Mouse (Mus musculus): ENCODE measurements at regions not wholly inside any gene's neighbourhood (a gene's known extent, or its start where the extent isn't known, plus 50 kb on each side); places are given as distances from the start of the nearest gene placed in this dataset.

GRCm38 (mm10) chr7:83238091-83238490 lies 346.6 kb upstream of the Tmc3 start:
- Histone ChIP-seq H3K9ac (replicated peaks; ENCODE audit: low read depth) (no peak overlapping the region), H3K4me2 (replicated peaks; ENCODE audit: low read depth, low read length) (no peak overlapping the region), H3K27me3 (replicated peaks; ENCODE audit: insufficient read depth, low read length) (no peaks in the 10 kb centered on the region), H3K9me3 (ENCODE audit: low read length) (no peaks in the 10 kb centered on the region), H3K4me1 (ENCODE audit: insufficient read depth, low read depth, low read length) (no peaks in the 10 kb centered on the region), H3K36me3 (ENCODE audit: insufficient read depth, low read length) (no peaks in the 10 kb centered on the region), H3K27ac (ENCODE audit: low read length) (no peak overlapping the region), H3K4me3 (ENCODE audit: low read depth, low read length) (no peak overlapping the region)
- DNase-seq (ENCODE audit: low spot score) = no peak
- ATAC-seq = no peak
- TF ChIP-seq EP300 (IDR thresholded peaks at IDR 0.05) = no peak
- TF ChIP-seq CTCF (IDR thresholded peaks at IDR 0.05) = no peak

- H3K4me3 ChIP-seq (ENCODE audit: low read depth, low read length) = no peak overlapping the region
- DNase-seq (ENCODE audit: low spot score) (peak; percentile 38), ATAC-seq (peak; percentile 65)
- H3K27me3 ChIP-seq (replicated peaks; ENCODE audit: insufficient read depth, low read length) = no peaks in the 10 kb centered on the region
- no peaks in the 10 kb centered on the region for H3K36me3 ChIP-seq (ENCODE audit: insufficient read depth, low read length)
- no peaks in the 10 kb centered on the region for H3K4me1 ChIP-seq (ENCODE audit: insufficient read depth, low read depth, low read length)
- TF ChIP-seq CTCF (IDR thresholded peaks at IDR 0.05) (no peak), EP300 (IDR thresholded peaks at IDR 0.05) (no peak)
- H3K27ac ChIP-seq (ENCODE audit: low read length) = no peak overlapping the region
- no peak overlapping the region for H3K9ac ChIP-seq (replicated peaks; ENCODE audit: low read depth)
- no peak overlapping the region for H3K4me2 ChIP-seq (replicated peaks; ENCODE audit: low read depth, low read length)
- 27% methylated on average over 3 of the region's 3 CpGs for WGBS
- no peaks in the 10 kb centered on the region for H3K9me3 ChIP-seq (ENCODE audit: low read length)
These were observed 342.5 kb upstream of the Tmc3 start for GRCm38 (mm10) chr7:83242233-83242632.

GRCm38 (mm10) chr7:83245867-83246266 lies 338.9 kb upstream of the Tmc3 start:
- WGBS = 42% methylated on average over 2 of the region's 2 CpGs
- H3K27me3 ChIP-seq (replicated peaks; ENCODE audit: insufficient read depth, low read length) = no peaks in the 10 kb centered on the region
- no peak overlapping the region for H3K27ac ChIP-seq (ENCODE audit: low read length)
- no peak overlapping the region for H3K4me2 ChIP-seq (replicated peaks; ENCODE audit: low read depth, low read length)
- H3K9me3 ChIP-seq (ENCODE audit: low read length) = no peaks in the 10 kb centered on the region
- H3K4me3 ChIP-seq (ENCODE audit: low read depth, low read length) = no peak overlapping the region
- no peak for TF ChIP-seq EP300 (IDR thresholded peaks at IDR 0.05)
- no peak for TF ChIP-seq CTCF (IDR thresholded peaks at IDR 0.05)
- H3K36me3 ChIP-seq (ENCODE audit: insufficient read depth, low read length) = no peaks in the 10 kb centered on the region
- no peaks in the 10 kb centered on the region for H3K4me1 ChIP-seq (ENCODE audit: insufficient read depth, low read depth, low read length)
- DNase-seq (ENCODE audit: low spot score) (no peak), ATAC-seq (no peak)
- H3K9ac ChIP-seq (replicated peaks; ENCODE audit: low read depth) = no peak overlapping the region

DNA sequence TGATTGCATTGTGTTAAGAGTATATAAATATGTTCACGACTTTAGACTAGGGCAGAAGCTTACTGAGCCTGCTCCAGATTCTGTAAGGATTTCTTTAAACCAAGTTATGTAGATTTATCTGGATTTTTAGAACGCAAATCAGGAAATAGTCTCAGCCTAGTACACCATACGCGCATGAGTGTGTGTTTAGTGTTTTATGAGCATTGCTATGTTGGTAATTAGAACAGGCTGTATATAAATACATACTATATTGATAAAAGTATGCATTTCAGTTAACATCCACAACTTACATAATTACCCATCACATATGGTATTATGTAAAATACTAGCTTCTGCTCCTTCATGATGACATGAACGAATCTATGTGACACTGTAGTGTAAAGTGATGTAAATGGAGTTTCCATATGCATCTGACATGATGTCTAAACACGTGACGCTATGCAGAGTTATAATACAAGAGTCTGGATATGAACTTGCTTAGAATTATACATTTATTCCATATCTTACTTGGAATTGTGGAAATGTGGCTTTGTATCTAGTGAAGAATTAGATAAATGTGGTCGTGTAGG lies 332.6 kb upstream of the Tmc3 start:
- Histone ChIP-seq H3K4me3 (ENCODE audit: low read depth, low read length) (no peak overlapping the region), H3K9me3 (ENCODE audit: low read length) (no peaks in the 10 kb centered on the region), H3K9ac (replicated peaks; ENCODE audit: low read depth) (no peak overlapping the region), H3K27me3 (replicated peaks; ENCODE audit: insufficient read depth, low read length) (no peaks in the 10 kb centered on the region), H3K4me2 (replicated peaks; ENCODE audit: low read depth, low read length) (no peak overlapping the region), H3K27ac (ENCODE audit: low read length) (no peak overlapping the region), H3K36me3 (ENCODE audit: insufficient read depth, low read length) (no peaks in the 10 kb centered on the region), H3K4me1 (ENCODE audit: insufficient read depth, low read depth, low read length) (no peaks in the 10 kb centered on the region)
- DNase-seq (ENCODE audit: low spot score) = no peak
- no peak for TF ChIP-seq CTCF (IDR thresholded peaks at IDR 0.05)
- no peak for TF ChIP-seq EP300 (IDR thresholded peaks at IDR 0.05)
- WGBS = 81% methylated on average over 8 of the region's 8 CpGs
- no peak for ATAC-seq

GRCm38 (mm10) chr7:83253001-83253400 lies 331.7 kb upstream of the Tmc3 start:
- H3K4me2 ChIP-seq (replicated peaks; ENCODE audit: low read depth, low read length) = no peak overlapping the region
- ATAC-seq (peak; percentile 32; the same call in 1 of the 2 replicates), DNase-seq (ENCODE audit: low spot score) (peak; percentile 29)
- H3K4me1 ChIP-seq (ENCODE audit: insufficient read depth, low read depth, low read length) = no peaks in the 10 kb centered on the region
- H3K9ac ChIP-seq (replicated peaks; ENCODE audit: low read depth) = no peak overlapping the region
- no peaks in the 10 kb centered on the region for H3K9me3 ChIP-seq (ENCODE audit: low read length)
- WGBS = 58% methylated on average over 9 of the region's 9 CpGs
- H3K27ac ChIP-seq (ENCODE audit: low read length) = no peak overlapping the region
- no peaks in the 10 kb centered on the region for H3K36me3 ChIP-seq (ENCODE audit: insufficient read depth, low read length)
- H3K27me3 ChIP-seq (replicated peaks; ENCODE audit: insufficient read depth, low read length) = no peaks in the 10 kb centered on the region
- TF ChIP-seq EP300 (IDR thresholded peaks at IDR 0.05) (no peak), CTCF (IDR thresholded peaks at IDR 0.05) (no peak)
- no peak overlapping the region for H3K4me3 ChIP-seq (ENCODE audit: low read depth, low read length)

DNA sequence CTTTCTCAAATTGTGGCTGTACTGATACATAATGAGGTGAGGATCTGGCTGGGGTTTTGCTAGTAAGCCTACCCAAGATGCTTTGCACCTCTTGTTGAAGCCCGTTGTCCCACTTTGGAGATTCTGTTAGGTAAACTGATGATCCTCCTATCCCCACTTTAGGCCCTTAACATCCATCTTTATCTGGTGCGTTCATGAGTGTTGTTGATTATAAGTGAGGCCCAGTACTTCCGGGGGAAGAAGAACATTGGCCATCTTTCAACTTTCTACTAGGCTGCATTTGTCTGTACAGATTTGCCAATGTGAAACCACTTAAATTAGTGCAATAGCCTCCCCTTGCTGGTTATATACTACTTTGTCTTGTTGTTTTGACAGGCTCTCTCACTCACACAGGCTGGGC lies 331.3 kb upstream of the Tmc3 start:
- no peaks in the 10 kb centered on the region for H3K36me3 ChIP-seq (ENCODE audit: insufficient read depth, low read length)
- TF ChIP-seq CTCF (IDR thresholded peaks at IDR 0.05) (no peak), EP300 (IDR thresholded peaks at IDR 0.05) (no peak)
- no peak overlapping the region for H3K4me2 ChIP-seq (replicated peaks; ENCODE audit: low read depth, low read length)
- DNase-seq (ENCODE audit: low spot score) = peak; percentile 20
- no peak overlapping the region for H3K9ac ChIP-seq (replicated peaks; ENCODE audit: low read depth)
- H3K27me3 ChIP-seq (replicated peaks; ENCODE audit: insufficient read depth, low read length) = no peaks in the 10 kb centered on the region
- H3K4me3 ChIP-seq (ENCODE audit: low read depth, low read length) = no peak overlapping the region
- H3K27ac ChIP-seq (ENCODE audit: low read length) = no peak overlapping the region
- H3K4me1 ChIP-seq (ENCODE audit: insufficient read depth, low read depth, low read length) = no peaks in the 10 kb centered on the region
- no peak for ATAC-seq
- WGBS = 41% methylated on average over 3 of the region's 3 CpGs
- H3K9me3 ChIP-seq (ENCODE audit: low read length) = no peaks in the 10 kb centered on the region

GRCm38 (mm10) chr7:83254411-83254810 lies 330.3 kb upstream of the Tmc3 start:
- no peak for DNase-seq (ENCODE audit: low spot score)
- H3K4me1 ChIP-seq (ENCODE audit: insufficient read depth, low read depth, low read length) = no peaks in the 10 kb centered on the region
- H3K36me3 ChIP-seq (ENCODE audit: insufficient read depth, low read length) = no peaks in the 10 kb centered on the region
- TF ChIP-seq CTCF (IDR thresholded peaks at IDR 0.05) (no peak), EP300 (IDR thresholded peaks at IDR 0.05) (no peak)
- no peak overlapping the region for H3K9ac ChIP-seq (replicated peaks; ENCODE audit: low read depth)
- H3K4me2 ChIP-seq (replicated peaks; ENCODE audit: low read depth, low read length) = no peak overlapping the region
- 73% methylated on average over 4 of the region's 4 CpGs for WGBS
- H3K27me3 ChIP-seq (replicated peaks; ENCODE audit: insufficient read depth, low read length) = no peaks in the 10 kb centered on the region
- no peak overlapping the region for H3K27ac ChIP-seq (ENCODE audit: low read length)
- ATAC-seq = no peak
- no peak overlapping the region for H3K4me3 ChIP-seq (ENCODE audit: low read depth, low read length)
- no peaks in the 10 kb centered on the region for H3K9me3 ChIP-seq (ENCODE audit: low read length)
